Mouse (Mus musculus) liver, adult (tissue): ENCODE measurements around the gene Epb41.

Experiments
- GATA4 ChIP-seq: IDR thresholded peaks from 2 replicates; pipeline ENCODE4 v1.6.1; 2014; ENCODE audit warnings: mild to moderate bottlenecking, low read length; ENCODE audit not compliant: insufficient replicate concordance

The Epb41 gene

DNA sequence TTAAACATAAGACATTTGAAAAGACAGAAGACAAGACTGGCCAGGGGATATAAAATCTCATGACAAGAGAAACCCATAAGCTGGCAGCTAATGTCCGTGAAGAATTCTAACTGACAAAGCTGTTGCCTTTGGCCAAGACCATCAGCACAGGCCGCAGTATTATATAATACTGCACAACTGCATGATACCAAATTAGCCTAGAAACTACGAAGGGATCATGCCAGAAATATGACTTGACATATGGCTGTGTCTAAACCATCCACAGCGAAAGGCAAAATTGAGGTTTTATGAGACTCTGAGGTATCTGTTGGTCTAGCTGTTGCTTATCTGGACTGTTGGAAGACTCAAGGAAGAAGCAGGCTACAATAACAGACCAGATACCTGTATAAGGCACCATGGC is 134.3 kb downstream of the Epb41 start:
- TF ChIP-seq GATA4, result no peak

DNA sequence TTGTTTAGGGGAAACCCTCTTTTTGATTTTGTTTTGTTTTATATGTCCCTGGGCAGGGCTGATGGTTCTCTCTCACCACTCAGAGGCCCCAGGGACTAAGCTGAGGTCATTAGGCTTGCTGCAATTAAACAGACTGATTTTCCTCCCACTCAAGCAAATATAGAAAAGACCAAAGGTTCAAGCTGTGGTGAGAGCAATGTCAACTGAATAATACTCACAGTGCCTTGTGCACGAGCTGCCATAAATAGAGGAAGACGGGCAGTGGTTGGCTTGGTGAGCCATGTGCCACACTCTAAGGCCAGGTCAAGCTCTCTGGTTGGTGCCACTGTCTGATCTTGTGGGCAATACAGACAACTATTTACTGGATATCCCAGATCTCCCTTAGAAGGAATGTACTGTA is 135.7 kb downstream of the Epb41 start:
- TF ChIP-seq GATA4, result no peak

DNA sequence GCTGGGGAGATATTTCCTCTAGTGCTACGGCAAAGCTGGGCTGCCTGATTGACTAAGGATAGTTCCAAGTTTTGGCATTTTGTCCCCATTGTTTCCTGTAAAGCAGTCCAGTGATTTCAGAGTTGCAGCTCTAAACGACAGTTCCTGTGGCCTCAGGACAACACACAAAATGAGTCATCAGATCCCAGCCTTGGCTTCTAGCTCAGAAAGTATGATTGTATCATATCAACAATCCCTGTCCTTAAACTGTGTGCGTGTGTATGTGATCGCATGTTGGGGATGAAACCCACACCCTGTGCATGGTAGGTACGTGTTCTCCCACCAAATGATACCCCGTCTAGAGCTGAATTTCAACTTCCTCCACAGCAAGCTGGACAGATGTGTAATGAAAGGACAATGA is 146.0 kb downstream of the Epb41 start:
- TF ChIP-seq GATA4, result no peak; the same call in 1 of the 2 replicates

DNA sequence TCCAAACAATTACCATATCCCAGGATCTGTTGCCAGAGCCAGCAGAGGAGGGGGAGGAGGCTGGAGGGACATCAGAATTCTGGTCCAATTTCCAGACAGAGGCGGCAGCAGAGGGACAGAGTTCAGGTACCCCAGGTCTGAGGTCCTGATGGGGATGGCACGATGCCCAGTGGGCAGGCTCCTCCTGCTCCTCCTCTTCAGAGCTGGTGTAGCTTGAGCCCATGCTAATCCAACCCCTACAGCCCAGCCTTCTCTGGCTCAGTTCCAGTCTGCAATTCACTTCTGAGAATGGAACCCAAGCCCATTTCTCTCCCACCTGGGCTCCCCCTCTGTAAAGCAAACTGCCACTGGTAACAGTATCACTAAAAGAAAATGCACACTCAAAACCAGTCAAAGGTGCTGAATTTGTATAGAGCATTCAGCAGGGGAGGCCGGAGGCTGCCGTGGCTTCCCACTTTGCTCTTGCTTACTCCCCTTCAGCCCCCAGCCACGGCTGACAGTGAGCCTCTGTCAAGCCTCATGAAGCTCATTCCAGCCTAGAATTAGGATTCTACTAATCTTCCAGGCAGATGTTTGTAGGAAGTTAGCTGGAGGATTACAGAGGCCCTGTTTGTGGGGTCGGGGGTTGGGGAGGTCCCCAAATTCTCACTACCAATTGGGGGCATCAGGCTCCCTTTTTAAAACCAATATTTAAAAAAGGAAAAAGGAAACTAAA is 150.9 kb downstream of the Epb41 start:
- no peak for TF ChIP-seq GATA4

DNA sequence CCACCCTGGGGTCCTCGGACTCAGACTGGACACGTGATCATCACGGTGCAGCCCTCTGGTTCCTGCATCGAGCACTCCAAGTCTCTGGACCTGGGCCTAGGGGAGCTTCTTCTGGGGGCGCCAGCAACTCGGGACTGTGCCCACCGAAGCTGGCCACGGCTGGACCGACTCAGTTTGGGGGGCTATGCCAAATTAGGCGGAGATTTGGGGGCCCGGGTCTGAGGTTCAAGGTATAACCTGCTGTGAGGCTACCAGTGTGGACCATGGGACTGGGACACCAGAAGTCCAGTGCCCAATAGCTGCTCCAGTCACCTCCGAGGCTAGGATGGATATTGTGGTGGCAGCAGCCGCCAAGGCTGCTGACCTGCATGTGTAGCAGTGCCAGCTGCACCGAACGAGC is 152.7 kb downstream of the Epb41 start:
- TF ChIP-seq GATA4, result no peak

DNA sequence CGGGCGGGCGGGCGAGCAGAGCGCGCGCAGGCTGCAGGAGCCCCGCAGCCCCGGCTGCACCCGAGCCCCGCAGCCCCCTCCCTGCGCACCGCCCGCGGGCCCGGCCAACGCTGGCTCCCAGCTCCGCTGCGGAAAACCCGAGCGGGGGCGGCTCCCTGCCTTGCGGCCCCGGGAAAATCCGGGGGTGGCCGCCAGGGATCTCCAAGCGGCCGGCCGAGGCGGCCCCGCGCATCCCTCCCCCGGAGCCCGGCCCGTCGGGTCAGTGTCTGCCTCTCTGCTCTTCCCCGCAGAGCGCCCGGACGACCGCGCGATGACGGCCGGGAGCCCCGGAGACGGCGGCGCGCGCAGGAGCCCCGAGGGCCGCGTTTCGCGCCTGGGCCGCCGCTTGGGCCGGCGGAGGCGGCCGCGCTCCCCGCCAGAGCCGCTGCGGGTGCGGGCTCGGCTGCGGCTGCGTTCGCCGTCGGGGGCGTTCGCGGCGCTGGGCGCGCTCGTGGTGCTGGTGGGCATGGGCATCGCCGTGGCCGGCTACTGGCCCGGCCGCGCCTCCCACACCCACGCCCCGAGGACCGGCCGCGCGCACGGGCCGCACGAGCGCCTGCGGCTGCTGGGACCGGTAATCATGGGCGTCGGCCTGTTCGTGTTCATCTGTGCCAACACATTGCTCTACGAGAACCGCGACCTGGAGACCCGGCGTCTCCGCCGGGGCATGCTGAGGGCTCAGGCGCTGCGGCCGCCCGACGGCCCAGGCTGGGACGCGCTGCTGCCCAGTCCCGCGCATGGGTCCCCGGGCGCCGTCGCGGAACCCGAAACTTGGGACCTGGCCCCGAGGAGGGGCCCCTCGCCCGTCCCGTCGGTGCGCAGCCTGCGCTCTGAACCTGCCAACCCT is 153.4 kb downstream of the Epb41 start, which contains the start of gene Tmem200b:
Gene Tmem200b (plus strand): TSS at position 311 of the 886 bp plus-strand sequence.
- no peak for TF ChIP-seq GATA4

DNA sequence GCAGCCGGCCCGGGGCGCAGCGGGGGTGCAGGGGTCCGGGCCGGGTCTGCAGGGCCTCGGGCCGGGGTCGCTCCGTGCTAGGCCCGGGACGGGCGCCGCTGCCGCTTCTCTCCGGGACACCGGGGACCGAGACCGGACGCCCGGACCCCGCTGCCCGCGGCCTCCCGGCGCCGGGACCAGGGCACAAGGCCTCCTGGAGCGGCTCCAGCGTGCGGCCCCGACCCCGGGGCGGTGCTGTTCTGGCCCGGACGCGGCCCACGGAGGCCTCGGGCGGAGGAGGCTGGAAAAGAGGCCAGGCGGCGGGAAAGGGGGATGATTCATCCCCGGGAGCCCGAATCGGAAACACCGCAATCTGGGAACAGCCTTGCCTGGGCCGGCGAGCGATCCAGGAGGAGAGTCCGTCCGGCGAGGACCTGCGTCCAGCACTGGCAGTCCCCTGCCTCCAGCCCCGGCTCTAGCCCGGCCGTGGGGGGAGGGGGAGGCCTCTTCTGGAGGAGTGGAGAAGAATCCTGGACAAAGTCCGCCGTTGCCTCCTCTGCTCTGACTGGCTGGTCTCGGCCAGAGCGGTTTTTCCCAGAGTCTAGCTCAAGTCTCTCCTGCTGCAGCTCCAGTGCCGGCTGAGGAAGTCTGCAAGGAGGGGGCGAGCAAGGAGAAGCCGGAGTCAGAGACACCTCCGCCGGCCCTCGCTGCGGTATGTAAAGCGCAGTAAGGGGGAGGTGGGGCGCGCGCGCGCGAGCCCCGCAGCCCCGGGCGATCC is 154.3 kb downstream of the Epb41 start:
- peak; percentile 53; the same call in 1 of the 2 replicates for TF ChIP-seq GATA4

DNA sequence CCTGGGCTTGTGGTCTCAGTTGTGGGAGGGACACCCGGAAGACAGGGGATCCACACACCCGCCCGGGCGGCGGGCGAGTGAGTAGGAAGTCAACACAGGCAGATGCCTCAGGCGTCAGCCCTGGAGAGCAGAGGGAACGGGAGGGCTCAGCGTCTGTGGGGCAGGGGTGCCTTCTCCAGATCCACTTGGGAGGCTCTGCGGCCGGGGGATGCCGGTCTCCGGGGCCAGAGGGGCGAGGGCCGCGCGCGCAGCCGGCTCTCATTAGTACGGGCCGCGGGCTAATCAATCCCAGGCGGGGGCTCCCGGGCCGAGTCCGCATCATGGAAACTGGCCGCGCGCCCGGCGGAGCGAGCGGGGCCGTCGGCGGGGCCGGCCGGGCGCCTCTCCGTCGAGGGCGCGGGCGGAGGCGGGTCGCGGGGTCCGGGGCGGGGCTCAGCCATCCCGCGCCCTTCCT is 155.0 kb downstream of the Epb41 start:
- no peak for TF ChIP-seq GATA4

DNA sequence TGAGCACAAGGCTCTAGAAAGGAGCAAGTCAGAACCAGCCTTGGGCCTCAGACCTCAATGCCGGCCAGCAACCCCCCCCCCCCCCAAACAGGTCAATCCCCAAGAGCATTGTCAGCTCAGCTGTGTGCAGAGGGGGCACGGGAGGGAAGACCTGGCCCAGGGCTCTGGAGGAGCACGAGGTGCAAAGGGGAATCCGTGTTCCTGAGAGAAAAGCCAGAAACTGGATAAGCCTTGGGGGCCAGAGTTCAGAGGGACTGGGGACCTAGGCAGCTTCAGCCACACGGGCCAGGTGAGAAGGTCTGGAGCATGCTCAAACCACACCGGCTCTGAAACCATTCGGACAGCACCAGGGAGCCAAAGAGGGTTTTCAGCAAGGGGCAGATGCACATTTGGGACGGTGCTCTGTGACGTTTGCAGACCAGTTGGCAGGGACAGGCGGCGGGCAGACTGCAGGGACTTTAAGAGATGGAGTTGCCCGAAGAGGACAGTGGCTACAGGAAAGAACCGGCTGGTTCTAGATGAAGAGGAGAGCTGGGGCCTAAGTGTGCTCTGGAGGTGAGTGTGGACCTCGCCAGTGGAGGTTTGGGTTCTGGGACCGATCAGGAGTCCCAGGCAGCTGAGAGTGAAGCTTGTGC is 155.5 kb downstream of the Epb41 start:
- no peak for TF ChIP-seq GATA4

DNA sequence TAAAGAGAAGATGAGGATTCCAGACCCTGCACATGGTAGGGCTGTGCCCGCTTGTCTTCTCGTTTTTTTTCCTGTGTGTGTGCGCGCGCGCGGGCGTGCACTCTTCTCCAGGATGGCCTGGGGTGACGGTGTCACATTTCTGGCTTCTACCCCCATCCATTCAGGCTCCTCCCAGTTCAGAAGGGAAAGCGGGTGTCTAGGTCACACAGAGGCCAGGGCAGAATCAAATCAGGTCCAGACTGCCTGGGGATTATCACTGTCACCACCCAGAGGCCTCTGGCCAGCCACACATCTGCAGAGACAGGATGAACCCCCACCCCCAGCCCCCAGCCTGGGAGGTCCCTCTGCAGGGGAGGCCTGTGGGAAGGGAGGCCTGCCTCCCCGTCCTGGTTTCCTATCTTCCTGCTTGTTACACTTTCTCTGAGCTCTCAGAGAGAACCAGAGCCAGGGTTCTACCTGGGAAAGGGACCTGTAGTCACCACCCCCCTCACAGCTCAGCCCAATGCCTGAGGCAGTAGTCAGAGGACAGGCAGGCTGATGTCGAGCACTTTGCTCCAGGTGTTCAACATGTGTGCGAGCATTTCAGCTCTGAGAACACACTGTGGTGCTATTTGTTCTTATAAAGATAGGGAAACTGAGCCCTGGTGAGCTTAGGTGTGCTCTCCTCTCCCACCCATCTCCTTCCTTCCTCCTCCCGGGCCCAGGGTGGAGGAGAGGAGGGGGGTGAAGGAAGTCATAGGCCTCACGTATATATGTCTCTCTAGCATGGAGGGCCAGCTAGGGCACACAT is 156.2 kb downstream of the Epb41 start:
- peak; percentile 38; the same call in 1 of the 2 replicates for TF ChIP-seq GATA4

DNA sequence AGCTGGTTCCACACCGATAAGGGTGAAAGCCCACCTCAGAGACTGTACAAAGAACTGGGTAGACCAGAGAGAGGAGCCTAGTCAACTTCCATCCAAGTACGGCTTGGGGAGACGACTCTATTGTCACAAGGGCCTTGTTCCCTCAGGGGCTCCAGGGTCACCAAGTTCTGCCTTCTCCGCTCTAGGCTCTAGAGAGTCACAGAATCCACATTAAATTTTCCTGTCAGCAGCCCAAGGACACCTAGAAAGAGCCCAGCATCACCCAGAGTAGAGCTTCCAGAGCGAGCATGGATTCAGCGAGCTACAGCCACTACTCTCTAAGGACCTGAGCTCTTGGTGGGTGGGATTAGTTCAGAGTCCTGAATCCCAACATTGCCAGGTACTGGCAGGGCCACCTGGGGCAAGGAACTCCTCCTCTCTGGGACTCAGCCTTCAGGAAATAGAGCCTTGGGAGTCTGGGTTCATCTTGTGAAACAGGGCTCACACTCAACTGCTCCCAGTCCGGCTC is 157.0 kb downstream of the Epb41 start:
- no peak for TF ChIP-seq GATA4

DNA sequence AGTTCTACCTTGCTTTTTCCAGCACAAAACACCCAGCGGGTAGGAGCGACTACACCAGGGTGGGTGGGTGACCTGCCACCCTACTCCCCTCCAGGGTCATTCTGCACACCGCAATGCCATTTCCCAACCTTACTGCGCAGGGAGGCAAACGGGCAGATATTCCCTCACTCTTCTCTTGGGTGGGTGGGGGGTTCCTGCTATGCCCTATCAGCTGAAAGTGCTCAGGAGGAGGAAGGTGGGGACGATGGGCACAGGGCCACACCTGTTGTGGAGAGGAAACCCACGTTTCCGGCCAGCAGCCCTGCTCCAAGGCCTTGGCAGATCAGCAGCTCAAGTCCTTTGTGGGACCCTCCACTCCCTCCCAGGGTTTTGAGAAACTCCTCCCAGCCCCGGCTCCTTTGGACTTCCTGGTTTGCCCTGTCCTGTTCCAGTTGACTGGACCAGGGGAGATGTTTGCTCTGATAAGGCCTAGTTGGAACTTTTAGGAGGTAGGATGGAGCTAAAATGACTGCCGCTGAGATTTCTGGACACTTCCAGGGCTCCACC is 158.0 kb downstream of the Epb41 start:
- TF ChIP-seq GATA4, result no peak

DNA sequence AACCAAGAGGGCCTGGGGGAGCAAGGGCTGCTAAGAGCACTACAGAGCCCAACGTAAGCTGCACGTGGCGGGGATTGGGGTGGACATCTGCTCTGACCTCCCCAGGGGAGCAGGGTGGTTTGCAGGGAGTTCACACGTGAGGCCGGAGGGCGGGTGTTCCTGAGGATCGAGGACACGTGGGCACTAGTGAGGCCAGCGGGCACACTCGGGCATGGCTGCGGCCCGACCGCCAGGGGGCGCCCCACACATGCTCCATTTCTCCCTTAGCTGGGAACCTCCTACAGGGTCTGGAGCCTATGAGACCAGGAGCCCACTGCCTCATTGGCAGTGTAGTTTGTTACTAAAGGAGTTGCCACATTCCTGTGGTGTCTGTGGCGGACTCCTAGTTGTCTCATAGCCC is 158.7 kb downstream of the Epb41 start:
- TF ChIP-seq GATA4, result no peak
